In genomic region chr10:14144840-14145239, GRCm38 (mm10) we compare ENCODE assay signal across 25 mouse cellular contexts.
DNase-seq lines count a peak whose midpoint lies in the region; ATAC-seq and TF ChIP-seq lines count a peak whose summit lies in the region.
"Had no signal": no experiment of that assay in that cellular context is flagged by ENCODE, and none has a peak within 500 bp of the region (broad histone marks: within the 10 kb centered on the region; RNA-seq: fewer than 3 reads in every experiment).

No protein-coding gene starts in this region.

- H3K36me3 ChIP-seq in intestine, embryonic 16.5 days (ENCODE audit: control insufficient read depth, insufficient read depth, low read length), result no peaks in the 10 kb centered on the region; the same call in 1 of the 2 replicates
- H3K36me3 ChIP-seq: G1E had no signal

- WGBS in intestine, embryonic 16.5 days, result 57% methylated on average over 3 of the region's 3 CpGs

- no peak for TF ChIP-seq CTCF in gastrocnemius, adult 2 months (IDR thresholded peaks at IDR 0.05)
- no peak for TF ChIP-seq CTCF in layer of hippocampus, adult 2 months (conservative IDR thresholded peaks at IDR 0.05)

- no peak overlapping the region for H3K4me3 ChIP-seq in gastrocnemius, adult 2 months
- H3K4me3 ChIP-seq in layer of hippocampus, adult 2 months, result no peak overlapping the region
- H3K4me3 ChIP-seq in brown adipose tissue, adult 24 weeks (ENCODE audit: insufficient read depth, low read depth, low read length), result no peak overlapping the region
- H3K4me3 ChIP-seq in intestine, embryonic 16.5 days (ENCODE audit: low read length), result no peak overlapping the region
- H3K4me3 ChIP-seq: embryonic facial prominence, embryonic 10.5 days; embryonic facial prominence, embryonic 12.5 days; forebrain, embryonic 13.5 days; forebrain, embryonic 15.5 days had no signal

- DNase-seq in gastrocnemius, adult 2 months, result no peak
- DNase-seq in gastrocnemius, postnatal 36 days, result no peak
- DNase-seq in layer of hippocampus, adult 2 months (ENCODE audit: low spot score in 2 of 2), result no peak
- no peak for DNase-seq in layer of hippocampus, postnatal 25 days (ENCODE audit: extremely low spot score in 1 of 2, low spot score in 1 of 2)
- DNase-seq in retina, postnatal 1 day, result no peak
- no peak for DNase-seq in urinary bladder, adult 18-20 months (ENCODE audit: low spot score in 2 of 2)
- DNase-seq: adrenal gland, postnatal 10 days; adrenal gland, postnatal 25 days; B cell, adult 2 months; cerebellum, adult 11-12 months; cerebellum, adult 2 months; cerebellum, adult 9-10 months; cerebellum, postnatal 10 days; cerebellum, postnatal 25 days had no signal

- intact Hi-C loops in gastrocnemius, adult 2 months (cut with DNase I), result no loop called here
- intact Hi-C loops in gastrocnemius, postnatal 36 days (cut with DNase I), result loop anchor here (5.0 kb wide), 1 partner anchor 57 kb away; no protein-coding TSS in a partner anchor

- H3K27ac ChIP-seq in gastrocnemius, adult 2 months, result 0 out of 2 replicates have a peak overlapping the region, but pooled peaks have one; percentile 1
- H3K27ac ChIP-seq in layer of hippocampus, adult 2 months, result peak overlapping the region; percentile 4; the same call in 1 of the 2 replicates
- peak overlapping the region; percentile 7; the same call in 1 of the 2 replicates for H3K27ac ChIP-seq in brown adipose tissue, adult 24 weeks (replicated peaks; ENCODE audit: low read depth, low read length)
- H3K27ac ChIP-seq in intestine, embryonic 16.5 days (ENCODE audit: low read length), result no peak overlapping the region
- H3K27ac ChIP-seq: embryonic facial prominence, embryonic 10.5 days; embryonic facial prominence, embryonic 12.5 days; forebrain, embryonic 13.5 days; forebrain, embryonic 15.5 days had no signal

- peak; percentile 71; the same call in 1 of the 2 replicates for ATAC-seq in intestine, embryonic 16.5 days
- ATAC-seq: activated CD4-positive, CD25-positive, alpha-beta regulatory T cell, adult 4 months; CD4-positive, CD25-positive, alpha-beta regulatory T cell, adult 4 months; forebrain, embryonic 13.5 days; forebrain, embryonic 15.5 days; Patski had no signal

- no peaks in the 10 kb centered on the region for H3K27me3 ChIP-seq in intestine, embryonic 16.5 days (replicated peaks; ENCODE audit: control insufficient read depth, insufficient read depth, low read length)
- H3K27me3 ChIP-seq: CH12.LX; embryonic facial prominence, embryonic 12.5 days; forebrain, embryonic 13.5 days; forebrain, embryonic 15.5 days; Patski had no signal

- no peak overlapping the region for H3K4me2 ChIP-seq in intestine, embryonic 16.5 days (ENCODE audit: low read depth, low read length)
- H3K4me2 ChIP-seq: embryonic facial prominence, embryonic 12.5 days; forebrain, embryonic 13.5 days; forebrain, embryonic 15.5 days had no signal

- H3K9me3 ChIP-seq in intestine, embryonic 16.5 days (ENCODE audit: control insufficient read depth, low read length), result no peaks in the 10 kb centered on the region
- H3K9me3 ChIP-seq: embryonic facial prominence, embryonic 10.5 days; embryonic facial prominence, embryonic 12.5 days; forebrain, embryonic 13.5 days; forebrain, embryonic 15.5 days; G1E had no signal

- H3K9ac ChIP-seq in intestine, embryonic 16.5 days (ENCODE audit: low read depth, low read length), result no peak overlapping the region
- H3K9ac ChIP-seq: embryonic facial prominence, embryonic 12.5 days; forebrain, embryonic 13.5 days; forebrain, embryonic 15.5 days had no signal

- peaks cover 4% of the 10 kb centered on the region; the same call in 1 of the 2 replicates for H3K4me1 ChIP-seq in brown adipose tissue, adult 24 weeks (ENCODE audit: control insufficient read depth, insufficient read depth, insufficient read length, low read length)
- no peaks in the 10 kb centered on the region for H3K4me1 ChIP-seq in intestine, embryonic 16.5 days (ENCODE audit: control insufficient read depth, insufficient read depth, low read length)
- H3K4me1 ChIP-seq: embryonic facial prominence, embryonic 10.5 days; embryonic facial prominence, embryonic 12.5 days; forebrain, embryonic 13.5 days; forebrain, embryonic 15.5 days had no signal
